Mouse (Mus musculus): ENCODE data around the gene Tmem63b.

DNA sequence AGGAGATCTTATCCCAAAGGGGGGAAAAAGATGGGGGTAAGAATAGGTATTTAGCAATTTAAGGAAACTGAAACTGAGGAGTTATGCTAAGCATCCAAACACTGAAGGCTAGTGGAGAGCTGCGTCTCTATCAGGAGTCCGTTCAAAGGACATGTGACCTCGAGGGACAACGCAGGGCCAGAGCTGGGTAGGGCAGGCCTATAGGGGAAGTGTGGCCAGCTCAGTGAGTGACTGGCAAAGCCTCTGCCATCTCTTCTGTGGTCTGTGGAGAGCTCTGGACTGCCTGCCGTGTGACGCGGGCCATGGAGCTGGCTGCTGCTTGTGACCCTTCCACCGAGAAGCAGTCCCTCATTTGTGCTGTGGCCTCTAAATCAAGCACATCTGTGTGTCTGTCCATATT, 23.7 kb upstream of the Tmem63b start:
- no peak for TF ChIP-seq CTCF (IDR thresholded peaks at IDR 0.05; ENCODE audit: low read depth, low read length)
- TF ChIP-seq POLR2A (IDR thresholded peaks at IDR 0.05; ENCODE audit: extremely low read depth, insufficient read depth, low read length): no peak

Data from liver, adult 2 months (tissue).